Mouse (Mus musculus) spleen, postnatal 0 days (tissue): ENCODE measurements around the gene Gm21663. TPM values are rescaled to one million over a fixed set of nuclear protein-coding genes. Genes with fewer than 3 reads are reported as not detected.

ENCODE experiments used
- polyA plus RNA-seq: library from polyadenylated mRNA; unstranded; fragments of >200 nt; fragmentation: Nextera tagmentation; extraction: Ambion mirVana; gene quantifications from 2 replicates; pipeline ENCODE4 v1.2.1, GENCODE M21; 2015

The Gm21663 gene
- 0.04 TPM in 1 of 2 replicates, not detected in the other for polyA plus RNA-seq

GRCm38 (mm10) chr5:25942281-25942680 is at the start of gene Gm21663:
Gene Gm21663, minus strand, starts transcription at chr5:25942381.

GRCm38 (mm10) chr5:25988550-25988949 is 46.4 kb upstream of the Gm21663 start, which contains the start of gene Gm21698:
Gene Gm21698, minus strand, starts transcription at chr5:25988650.

GRCm38 (mm10) chr5:25972563-25972962 is 30.4 kb upstream of the Gm21663 start, which contains the start of gene Gm21680:
Gene Gm21680, minus strand, starts transcription at chr5:25972663.

GRCm38 (mm10) chr5:25954317-25954716 is 12.1 kb upstream of the Gm21663 start, which contains the start of gene Gm21671:
Gene Gm21671, minus strand, starts transcription at chr5:25954417.

Other genes starting within 250 kb of the Gm21663 start
- gene Xrcc2, start 236.6 kb downstream of the Gm21663 start, polyA plus RNA-seq, result 5.4 and 5.9 TPM in 2 replicates
- gene Actr3b, start 182.4 kb downstream of the Gm21663 start, polyA plus RNA-seq, result 0.54 and 0.82 TPM in 2 replicates
- not detected in 2 replicates for gene Gm21671, start 12.0 kb upstream of the Gm21663 start, polyA plus RNA-seq
- gene Gm21680, start 30.3 kb upstream of the Gm21663 start, polyA plus RNA-seq, result not detected in 2 replicates
- gene Gm21698, start 46.3 kb upstream of the Gm21663 start, polyA plus RNA-seq, result not detected in 2 replicates
- not detected in 2 replicates for gene Gm1979, start 62.4 kb upstream of the Gm21663 start, polyA plus RNA-seq
- not detected in 2 replicates for gene Gm5862, start 80.5 kb upstream of the Gm21663 start, polyA plus RNA-seq
- not detected in 2 replicates for gene Speer4a, start 97.2 kb upstream of the Gm21663 start, polyA plus RNA-seq
- gene Gm7347, start 116.2 kb upstream of the Gm21663 start, polyA plus RNA-seq, result not detected in 2 replicates
- not detected in 2 replicates for gene Gm10471, start 146.9 kb upstream of the Gm21663 start, polyA plus RNA-seq
- not detected in 2 replicates for gene 5031410I06Rik, start 163.0 kb upstream of the Gm21663 start, polyA plus RNA-seq
- not detected in 2 replicates for gene Gm10220, start 179.0 kb upstream of the Gm21663 start, polyA plus RNA-seq